Comparison of ENCODE assay signal across 16 mouse cellular contexts in genomic region chr14:8430611-8431230, GRCm38 (mm10). TPM values are rescaled to one million over a fixed set of nuclear protein-coding genes. Genes with fewer than 3 reads are reported as not detected.
A peak's percentile ranks its signal among the peaks of the same experiment; 100 is the strongest.
DNase-seq lines count a peak whose midpoint lies in the region; ATAC-seq and TF ChIP-seq lines count a peak whose summit lies in the region.
"Had no signal": no experiment of that assay in that cellular context is flagged by ENCODE, and none has a peak within 500 bp of the region (broad histone marks: within the 10 kb centered on the region; RNA-seq: fewer than 3 reads in every experiment).

No protein-coding gene starts in this region.

- no peak overlapping the region for H3K4me2 ChIP-seq in intestine, embryonic 14.5 days (ENCODE audit: low read length)
- no peak overlapping the region; the same call in 1 of the 2 replicates for H3K4me2 ChIP-seq in intestine, postnatal 0 days (replicated peaks; ENCODE audit: low read depth)
- H3K4me2 ChIP-seq in neural tube, embryonic 15.5 days = no peak overlapping the region
- H3K4me2 ChIP-seq: heart, embryonic 13.5 days had no signal

- no peaks in the 10 kb centered on the region for H3K4me1 ChIP-seq in intestine, embryonic 14.5 days (replicated peaks; ENCODE audit: control insufficient read depth, insufficient read depth, low read length)
- no peaks in the 10 kb centered on the region for H3K4me1 ChIP-seq in intestine, postnatal 0 days (replicated peaks; ENCODE audit: control insufficient read depth, insufficient read depth, low read length)
- H3K4me1 ChIP-seq in neural tube, embryonic 15.5 days = no peaks in the 10 kb centered on the region
- H3K4me1 ChIP-seq: heart, embryonic 13.5 days had no signal

- DNase-seq in intestine, embryonic 14.5 days (ENCODE audit: low spot score) = no peak
- peak; percentile 56 for DNase-seq in kidney, postnatal 10 days
- DNase-seq in lung, postnatal 25 days (ENCODE audit: low spot score) = peak; percentile 24
- DNase-seq in adrenal gland, postnatal 4 days (ENCODE audit: low spot score in 2 of 2) = no peak
- no peak for DNase-seq in left cerebral cortex, postnatal 10 days (ENCODE audit: extremely low spot score in 1 of 2, low spot score in 2 of 2)
- DNase-seq: cerebellum, postnatal 14 days; thymus, postnatal 25 days had no signal

- peak; percentile 87 for ATAC-seq in intestine, embryonic 14.5 days (replicated peaks; ENCODE audit: low FRiP score, low TSS enrichment, low read depth)
- ATAC-seq in intestine, postnatal 0 days = peak; percentile 96
- no peak for ATAC-seq in neural tube, embryonic 15.5 days (ENCODE audit: low FRiP score)

- intact Hi-C loops in left cerebral cortex, postnatal 10 days (cut with DNase I) = no loop called here

- H3K9ac ChIP-seq in intestine, embryonic 14.5 days (ENCODE audit: low read length) = no peak overlapping the region
- no peak overlapping the region for H3K9ac ChIP-seq in intestine, postnatal 0 days (ENCODE audit: low read depth, low read length)
- H3K9ac ChIP-seq in neural tube, embryonic 15.5 days (replicated peaks) = no peak overlapping the region
- H3K9ac ChIP-seq: heart, embryonic 13.5 days; liver, embryonic 14.5 days had no signal

- WGBS in intestine, embryonic 14.5 days = 63% methylated on average over 6 of the region's 6 CpGs
- WGBS in intestine, postnatal 0 days = 33% methylated on average over 6 of the region's 6 CpGs
- WGBS in neural tube, embryonic 15.5 days = 82% methylated on average over 6 of the region's 6 CpGs

- no peaks in the 10 kb centered on the region for H3K9me3 ChIP-seq in intestine, embryonic 14.5 days (ENCODE audit: control insufficient read depth, low read length)
- H3K9me3 ChIP-seq in intestine, postnatal 0 days (ENCODE audit: control insufficient read depth) = no peaks in the 10 kb centered on the region
- no peaks in the 10 kb centered on the region for H3K9me3 ChIP-seq in neural tube, embryonic 15.5 days (replicated peaks)
- H3K9me3 ChIP-seq: heart, embryonic 13.5 days had no signal

- TF ChIP-seq CTCF in intestine, postnatal 0 days (IDR thresholded peaks at IDR 0.05; ENCODE audit: low read depth) = no peak

- no peaks in the 10 kb centered on the region for H3K27me3 ChIP-seq in intestine, embryonic 14.5 days (replicated peaks; ENCODE audit: control insufficient read depth, insufficient read depth, low read length)
- H3K27me3 ChIP-seq in intestine, postnatal 0 days (replicated peaks; ENCODE audit: control insufficient read depth, insufficient read depth, low read length) = no peaks in the 10 kb centered on the region
- no peaks in the 10 kb centered on the region for H3K27me3 ChIP-seq in neural tube, embryonic 15.5 days (replicated peaks)
- H3K27me3 ChIP-seq: heart, embryonic 13.5 days had no signal

- H3K36me3 ChIP-seq in intestine, embryonic 14.5 days (ENCODE audit: control insufficient read depth, insufficient read depth, low read length) = no peaks in the 10 kb centered on the region
- no peaks in the 10 kb centered on the region for H3K36me3 ChIP-seq in intestine, postnatal 0 days (ENCODE audit: control insufficient read depth, insufficient read depth)
- no peaks in the 10 kb centered on the region for H3K36me3 ChIP-seq in neural tube, embryonic 15.5 days
- H3K36me3 ChIP-seq: heart, embryonic 13.5 days had no signal

- no peak overlapping the region for H3K27ac ChIP-seq in intestine, embryonic 14.5 days (ENCODE audit: low read depth)
- no peak overlapping the region for H3K27ac ChIP-seq in intestine, postnatal 0 days (ENCODE audit: low read depth, low read length)
- H3K27ac ChIP-seq in neural tube, embryonic 15.5 days (replicated peaks) = no peak overlapping the region
- H3K27ac ChIP-seq: heart, embryonic 13.5 days; liver, embryonic 14.5 days had no signal

- H3K4me3 ChIP-seq in intestine, embryonic 14.5 days (ENCODE audit: low read depth, low read length) = no peak overlapping the region
- no peak overlapping the region for H3K4me3 ChIP-seq in intestine, postnatal 0 days (ENCODE audit: low read depth, low read length)
- no peak overlapping the region for H3K4me3 ChIP-seq in neural tube, embryonic 15.5 days (replicated peaks)
- H3K4me3 ChIP-seq: heart, embryonic 13.5 days had no signal

RNA-seq across cellular contexts. Expression of gene Oit1, which starts 52.2 kb away (rescaled TPM):
- polyA plus RNA-seq in intestine, embryonic 14.5 days (2014; fragmentation: Nextera tagmentation; extraction: Ambion mirVana) = 1.9 and 2.1 TPM in 2 replicates
- polyA plus RNA-seq in intestine, postnatal 0 days (2015; fragmentation: Nextera tagmentation; extraction: Ambion mirVana) = 7.3 and 13.3 TPM in 2 replicates
- under 1 TPM in 1 of 2 experiments, not detected in 1; 0.22 TPM for total RNA-seq in adrenal gland, postnatal 4 days (2021)
- 1.3 TPM in 1 of 2 replicates, not detected in the other for polyA plus RNA-seq in neural tube, embryonic 15.5 days (2015; fragmentation: Nextera tagmentation; extraction: Ambion mirVana)
- total RNA-seq in left cerebral cortex, postnatal 10 days (2021) = not detected
- total RNA-seq: gastrocnemius, postnatal 4 days; layer of hippocampus, adult 18-20 months; left cerebral cortex, postnatal 36 days; monocyte, adult 5-6 weeks; neutrophil, adult 5-6 weeks had no signal
- polyA plus RNA-seq: heart, embryonic 13.5 days had no signal

Comparison
In these comparisons a context has a peak if more than half of its experiments do, and no peak if none do; other contexts are left out.
1. DNase-seq: peak in kidney, postnatal 10 days (single experiment) and lung, postnatal 25 days (single experiment); none in intestine, embryonic 14.5 days (single experiment), adrenal gland, postnatal 4 days (0 of 2) and left cerebral cortex, postnatal 10 days (0 of 2).